ENCODE assay signal across 28 mouse cellular contexts in the genomic region with DNA sequence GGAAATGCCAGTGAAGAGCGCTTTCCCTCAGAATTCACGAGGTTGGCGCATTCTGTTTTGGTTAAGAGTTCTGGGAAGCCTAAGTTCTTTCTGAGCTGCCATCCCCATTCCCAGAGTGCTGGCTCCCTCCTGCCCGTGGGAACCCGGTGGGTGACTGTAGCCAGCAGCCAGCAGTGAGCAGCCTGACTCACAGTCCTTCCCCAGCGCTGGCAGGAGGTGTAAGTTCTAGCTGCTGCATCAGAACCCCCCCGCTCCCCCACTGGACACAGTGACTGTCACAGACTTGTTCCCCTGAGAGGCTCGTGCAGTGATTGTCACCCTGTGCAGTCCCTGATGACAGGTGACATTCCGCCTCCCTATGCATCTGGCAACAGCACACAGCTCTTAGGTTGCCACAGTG. TPM values are rescaled to one million over a fixed set of nuclear protein-coding genes. Genes with fewer than 3 reads are reported as not detected.
DNase-seq lines count a peak whose midpoint lies in the region; ATAC-seq and TF ChIP-seq lines count a peak whose summit lies in the region.
"Had no signal": no experiment of that assay in that cellular context is flagged by ENCODE, and none has a peak within 500 bp of the region (broad histone marks: within the 10 kb centered on the region; RNA-seq: fewer than 3 reads in every experiment).

No protein-coding gene starts in this region.

- H3K27me3 ChIP-seq in hindbrain, postnatal 0 days (ENCODE audit: insufficient read depth, low read length), result no peaks in the 10 kb centered on the region
- no peaks in the 10 kb centered on the region for H3K27me3 ChIP-seq in hindbrain, embryonic 13.5 days
- H3K27me3 ChIP-seq in embryonic facial prominence, embryonic 10.5 days (replicated peaks; ENCODE audit: low read depth, poor library complexity, severe bottlenecking), result no peaks in the 10 kb centered on the region
- H3K27me3 ChIP-seq: kidney, embryonic 15.5 days; limb, embryonic 12.5 days had no signal

- H3K9me3 ChIP-seq in hindbrain, postnatal 0 days (ENCODE audit: low read length), result 0 out of 2 replicates have a peak, but pooled peaks cover 2% of the 10 kb centered on the region
- H3K9me3 ChIP-seq in hindbrain, embryonic 13.5 days, result no peaks in the 10 kb centered on the region
- peaks cover 12% of the 10 kb centered on the region for H3K9me3 ChIP-seq in embryonic facial prominence, embryonic 10.5 days

- H3K9ac ChIP-seq in hindbrain, postnatal 0 days (replicated peaks; ENCODE audit: low read length), result no peak overlapping the region
- H3K9ac ChIP-seq in hindbrain, embryonic 13.5 days, result no peak overlapping the region
- H3K9ac ChIP-seq: kidney, embryonic 15.5 days; limb, embryonic 12.5 days; liver, postnatal 0 days had no signal

- 70% methylated on average over 9 of the region's 9 CpGs for WGBS in hindbrain, postnatal 0 days
- 71% methylated on average over 9 of the region's 9 CpGs for WGBS in hindbrain, embryonic 13.5 days
- WGBS in embryonic facial prominence, embryonic 10.5 days, result 81% methylated on average over 9 of the region's 9 CpGs

- no peak for TF ChIP-seq CTCF in hindbrain, postnatal 0 days (IDR thresholded peaks at IDR 0.05; ENCODE audit: low read depth)

- 0 out of 2 replicates have a peak, but pooled peaks have one; percentile 18 for ATAC-seq in hindbrain, postnatal 0 days
- ATAC-seq in hindbrain, embryonic 13.5 days (ENCODE audit: low FRiP score), result no peak
- ATAC-seq: forebrain, embryonic 14.5 days; intestine, postnatal 0 days; liver, postnatal 0 days; lung, postnatal 0 days had no signal

- no peak overlapping the region for H3K27ac ChIP-seq in hindbrain, postnatal 0 days
- H3K27ac ChIP-seq in hindbrain, embryonic 13.5 days, result no peak overlapping the region
- no peak overlapping the region; the same call in 1 of the 2 replicates for H3K27ac ChIP-seq in embryonic facial prominence, embryonic 10.5 days (replicated peaks)
- H3K27ac ChIP-seq: hindbrain, embryonic 10.5 days; kidney, embryonic 15.5 days; limb, embryonic 12.5 days had no signal

- no peaks in the 10 kb centered on the region for H3K4me1 ChIP-seq in hindbrain, postnatal 0 days (ENCODE audit: insufficient read depth, low read length)
- H3K4me1 ChIP-seq in hindbrain, embryonic 13.5 days (replicated peaks), result no peaks in the 10 kb centered on the region
- H3K4me1 ChIP-seq in embryonic facial prominence, embryonic 10.5 days, result peaks cover 15% of the 10 kb centered on the region

- H3K36me3 ChIP-seq in hindbrain, postnatal 0 days (ENCODE audit: insufficient read depth, low read length), result no peaks in the 10 kb centered on the region
- H3K36me3 ChIP-seq in hindbrain, embryonic 13.5 days, result no peaks in the 10 kb centered on the region
- H3K36me3 ChIP-seq in embryonic facial prominence, embryonic 10.5 days (replicated peaks), result no peaks in the 10 kb centered on the region
- H3K36me3 ChIP-seq: kidney, embryonic 15.5 days; limb, embryonic 12.5 days had no signal

- peak; percentile 24 to 54 for DNase-seq in adrenal gland, postnatal 36 days
- DNase-seq in adrenal gland, adult (ENCODE audit: inconsistent age in 2 of 2, low spot score in 1 of 2), result no peak
- DNase-seq in hindbrain, postnatal 0 days (ENCODE audit: low spot score), result no peak
- peak; percentile 42 to 61 for DNase-seq in right cerebral cortex, adult 2 months (ENCODE audit: low spot score in 2 of 2)
- DNase-seq in right cerebral cortex, postnatal 4 days, result no peak
- DNase-seq in right cerebral cortex, postnatal 25 days, result peak; percentile 32
- DNase-seq in embryonic facial prominence, embryonic 10.5 days (ENCODE audit: low spot score), result no peak
- DNase-seq: cerebellum, adult 8-10 months; cerebellum, postnatal 36 days; embryo, embryonic 11 days; gastrocnemius, postnatal 25 days; heart, adult 18-20 months; kidney, postnatal 36 days; liver, postnatal 0 days; midbrain, embryonic 14.5 days; spleen, adult 18-20 months had no signal

- no peak overlapping the region for H3K4me2 ChIP-seq in hindbrain, postnatal 0 days (ENCODE audit: low read depth, low read length)
- no peak overlapping the region for H3K4me2 ChIP-seq in hindbrain, embryonic 13.5 days
- H3K4me2 ChIP-seq: kidney, embryonic 15.5 days; limb, embryonic 12.5 days; liver, embryonic 11.5 days had no signal

- H3K4me3 ChIP-seq in hindbrain, postnatal 0 days (ENCODE audit: low read length), result no peak overlapping the region
- H3K4me3 ChIP-seq in hindbrain, embryonic 13.5 days, result no peak overlapping the region
- no peak overlapping the region for H3K4me3 ChIP-seq in embryonic facial prominence, embryonic 10.5 days
- H3K4me3 ChIP-seq: hindbrain, embryonic 10.5 days; kidney, embryonic 15.5 days; limb, embryonic 12.5 days had no signal

RNA-seq across cellular contexts. Expression of a gene that starts 22.1 kb away (rescaled TPM):
- total RNA-seq in adrenal gland, postnatal 36 days (2021), result 10 to 100 TPM in 1 of 2 experiments, 1 to 10 TPM in 1; 7.8 to 19.4 TPM
- 3.5 and 5.6 TPM in 2 replicates for total RNA-seq in hindbrain, postnatal 0 days (2014; rRNA removed)
- 2.5 and 2.6 TPM in 2 replicates for polyA plus RNA-seq in hindbrain, postnatal 0 days (2015; fragmentation: Nextera tagmentation; extraction: Ambion mirVana)
- 3.1 and 3.5 TPM in 2 replicates for polyA plus RNA-seq in hindbrain, embryonic 13.5 days (2015; fragmentation: Nextera tagmentation; extraction: Ambion mirVana)
- 6.1 and 6.5 TPM in 2 replicates for polyA plus RNA-seq in embryonic facial prominence, embryonic 10.5 days (2016; fragmentation: Nextera tagmentation; extraction: Ambion mirVana)

RNA-seq across cellular contexts. Expression of a gene that starts 59.5 kb away (rescaled TPM):
- 1 to 10 TPM; 2.4 to 7.4 TPM for total RNA-seq in adrenal gland, postnatal 36 days (2021)
- total RNA-seq in hindbrain, postnatal 0 days (2014; rRNA removed), result 58.0 and 71.3 TPM in 2 replicates
- polyA plus RNA-seq in hindbrain, postnatal 0 days (2015; fragmentation: Nextera tagmentation; extraction: Ambion mirVana), result not detected in 2 replicates
- 1.9 and 4.1 TPM in 2 replicates for polyA plus RNA-seq in hindbrain, embryonic 13.5 days (2015; fragmentation: Nextera tagmentation; extraction: Ambion mirVana)
- polyA plus RNA-seq in embryonic facial prominence, embryonic 10.5 days (2016; fragmentation: Nextera tagmentation; extraction: Ambion mirVana), result 1.1 and 3.6 TPM in 2 replicates
- polyA plus RNA-seq: embryonic facial prominence, embryonic 14.5 days; heart, embryonic 14.5 days; intestine, postnatal 0 days; limb, embryonic 12.5 days; liver, postnatal 0 days; lung, postnatal 0 days; neural tube, embryonic 11.5 days; thymus, postnatal 0 days had no signal

Comparison
In these comparisons a context has a peak if more than half of its experiments do, and no peak if none do; other contexts are left out.
1. DNase-seq: peak in adrenal gland, postnatal 36 days (2 of 2), right cerebral cortex, adult 2 months (2 of 2) and right cerebral cortex, postnatal 25 days (single experiment); none in adrenal gland, adult (0 of 2), hindbrain, postnatal 0 days (single experiment), right cerebral cortex, postnatal 4 days (single experiment) and embryonic facial prominence, embryonic 10.5 days (single experiment).